Mouse (Mus musculus) lung, postnatal 0 days (tissue): Measurements from ENCODE around the gene Sept11. TPM values are rescaled to one million over a fixed set of nuclear protein-coding genes. Genes with fewer than 3 reads are reported as not detected.

ENCODE experiments used
- ATAC-seq: fragments of 200-750 bp; cut with Nextera tagmentation; 2 replicates; pipeline ENCODE4 v1.8.0; 2017; ENCODE audit warnings: moderate library complexity
- DNase-seq: peaks from one replicate; pipeline ENCODE4 v3.0.0-alpha.2; 2016; ENCODE audit warnings: low spot score
- H3K27ac ChIP-seq: fragments of 300-500 bp; sonication (generic); 2 replicates; pipeline ENCODE4 v1.5.1; 2014; ENCODE audit warnings: antibody characterized with exemption, mild to moderate bottlenecking, low read length, mixed read lengths
- H3K27me3 ChIP-seq: fragments of 300-500 bp; sonication (generic); replicated peaks from 2 replicates; pipeline ENCODE4 v1.6.1; 2014; ENCODE audit warnings: low read length, mixed read lengths; ENCODE audit not compliant: insufficient read depth
- H3K36me3 ChIP-seq: fragments of 300-500 bp; sonication (generic); 2 replicates; pipeline ENCODE4 v1.6.1; 2014; ENCODE audit warnings: low read length, mixed read lengths; ENCODE audit not compliant: insufficient read depth
- H3K4me1 ChIP-seq: fragments of 300-500 bp; sonication (generic); 2 replicates; pipeline ENCODE4 v1.6.1; 2014; ENCODE audit warnings: antibody characterized with exemption, low read depth, low read length, mixed read lengths; ENCODE audit not compliant: insufficient read depth
- H3K4me2 ChIP-seq: fragments of 300-500 bp; sonication (generic); replicated peaks from 2 replicates; pipeline ENCODE4 v1.6.1; 2014; ENCODE audit warnings: low read depth, mild to moderate bottlenecking, low read length, moderate library complexity, mixed read lengths
- H3K4me3 ChIP-seq: fragments of 300-500 bp; sonication (generic); 2 replicates; pipeline ENCODE4 v1.5.1; 2014; ENCODE audit warnings: low read depth, low read length
- H3K9ac ChIP-seq: fragments of 300-500 bp; sonication (generic); replicated peaks from 2 replicates; pipeline ENCODE4 v1.6.1; 2014; ENCODE audit warnings: low read depth, mild to moderate bottlenecking
- H3K9me3 ChIP-seq: fragments of 300-500 bp; sonication (generic); 2 replicates; pipeline ENCODE4 v1.6.1; 2016; ENCODE audit warnings: low read length, mixed read lengths
- CTCF ChIP-seq: IDR thresholded peaks from 2 replicates; pipeline ENCODE4 v1.5.1; 2016; ENCODE audit warnings: antibody characterized with exemption, mild to moderate bottlenecking
- EP300 ChIP-seq: IDR thresholded peaks from 2 replicates; pipeline ENCODE4 v1.6.1; 2016; ENCODE audit warnings: antibody characterized with exemption, mild to moderate bottlenecking, control low read depth
- WGBS: fragments of 180-500 bp; shearing (Covaris S2); extraction: QIAGEN DNeasy Blood & Tissue Kit; methylation state at CpG from one replicate; pipeline ENCODE4 v1.1.7; 2014; 5-methylcytosine and 5-hydroxymethylcytosine counted together
- polyA plus RNA-seq: library from polyadenylated mRNA; unstranded; fragments of >200 nt; fragmentation: Nextera tagmentation; extraction: Ambion mirVana; gene quantifications from 2 replicates; pipeline ENCODE4 v1.2.1, GENCODE M21; 2015

Gene Sept11
- polyA plus RNA-seq, 1 experiment from 2014 or later: 49.1 TPM

GRCm38 (mm10) chr5:93174675-93175074, 81.4 kb downstream of the Sept11 start:
- H3K27me3 ChIP-seq: no peaks in the 10 kb centered on the region
- no peaks in the 10 kb centered on the region for H3K4me1 ChIP-seq
- no peak for DNase-seq
- no peak for ATAC-seq
- H3K4me3 ChIP-seq: no peak overlapping the region
- H3K9ac ChIP-seq: no peak overlapping the region
- H3K36me3 ChIP-seq: peaks cover 17% of the 10 kb centered on the region
- no peaks in the 10 kb centered on the region for H3K9me3 ChIP-seq
- TF ChIP-seq CTCF (no peak), EP300 (no peak)
- no peak overlapping the region for H3K4me2 ChIP-seq
- no peak overlapping the region for H3K27ac ChIP-seq
- 79% methylated on average over 6 of the region's 6 CpGs for WGBS

- Histone ChIP-seq H3K9me3 (no peaks in the 10 kb centered on the region), H3K27ac (no peak overlapping the region), H3K27me3 (no peaks in the 10 kb centered on the region), H3K4me3 (no peak overlapping the region), H3K4me2 (no peak overlapping the region), H3K36me3 (no peaks in the 10 kb centered on the region; the same call in 1 of the 2 replicates), H3K4me1 (no peaks in the 10 kb centered on the region), H3K9ac (no peak overlapping the region)
- TF ChIP-seq EP300 (no peak), CTCF (no peak)
- 68% methylated on average over 6 of the region's 6 CpGs for WGBS
- DNase-seq: no peak
- no peak for ATAC-seq
Measured at GRCm38 (mm10) chr5:93178616-93179015, 85.4 kb downstream of the Sept11 start.

- no peak for TF ChIP-seq EP300
- peak; percentile 77 for TF ChIP-seq CTCF
- ATAC-seq (peak; percentile 49; the same call in 1 of the 2 replicates), DNase-seq (peak; percentile 62)
Measured at GRCm38 (mm10) chr5:93180252-93180651, 87.0 kb downstream of the Sept11 start.

GRCm38 (mm10) chr5:93183311-93183710, 90.1 kb downstream of the Sept11 start:
- WGBS: 82% methylated on average over 6 of the region's 6 CpGs
- H3K4me2 ChIP-seq: no peak overlapping the region
- no peak overlapping the region for H3K27ac ChIP-seq
- no peak for TF ChIP-seq EP300
- no peak for TF ChIP-seq CTCF
- H3K4me1 ChIP-seq: no peaks in the 10 kb centered on the region
- H3K9ac ChIP-seq: no peak overlapping the region
- H3K4me3 ChIP-seq: no peak overlapping the region
- ATAC-seq (no peak), DNase-seq (no peak)
- H3K27me3 ChIP-seq: no peaks in the 10 kb centered on the region
- no peaks in the 10 kb centered on the region for H3K9me3 ChIP-seq
- H3K36me3 ChIP-seq: peaks cover 4% of the 10 kb centered on the region

More at GRCm38 (mm10) chr5:93180252-93180651, 87.0 kb downstream of the Sept11 start:
- 38% methylated on average over 2 of the region's 2 CpGs for whole genome bisulfite sequencing
- H3K36me3 ChIP-seq: no peaks in the 10 kb centered on the region; the same call in 1 of the 2 replicates
- no peak overlapping the region for H3K4me3 ChIP-seq
- no peak overlapping the region for H3K27ac ChIP-seq
- H3K4me1 ChIP-seq: no peaks in the 10 kb centered on the region
- no peaks in the 10 kb centered on the region for H3K9me3 ChIP-seq
- no peaks in the 10 kb centered on the region for H3K27me3 ChIP-seq
- H3K9ac ChIP-seq: no peak overlapping the region
- H3K4me2 ChIP-seq: no peak overlapping the region

GRCm38 (mm10) chr5:93184548-93184947, 91.3 kb downstream of the Sept11 start:
- peaks cover 10% of the 10 kb centered on the region for H3K36me3 ChIP-seq
- no peak for DNase-seq
- TF ChIP-seq CTCF (no peak), EP300 (no peak)
- WGBS: 82% methylated on average over 6 of the region's 6 CpGs
- H3K27ac ChIP-seq: no peak overlapping the region
- no peaks in the 10 kb centered on the region for H3K27me3 ChIP-seq
- no peaks in the 10 kb centered on the region for H3K4me1 ChIP-seq
- no peaks in the 10 kb centered on the region for H3K9me3 ChIP-seq
- ATAC-seq: no peak
- no peak overlapping the region for H3K4me2 ChIP-seq
- H3K4me3 ChIP-seq: no peak overlapping the region
- no peak overlapping the region for H3K9ac ChIP-seq

GRCm38 (mm10) chr5:93189607-93190006, 96.4 kb downstream of the Sept11 start:
- Histone ChIP-seq H3K4me3 (no peak overlapping the region), H3K27me3 (no peaks in the 10 kb centered on the region), H3K36me3 (peaks cover 10% of the 10 kb centered on the region), H3K4me1 (no peaks in the 10 kb centered on the region), H3K4me2 (no peak overlapping the region), H3K9ac (no peak overlapping the region), H3K9me3 (no peaks in the 10 kb centered on the region), H3K27ac (no peak overlapping the region)
- ATAC-seq (no peak), DNase-seq (no peak)
- WGBS: 59% methylated on average over 3 of the region's 3 CpGs
- TF ChIP-seq EP300 (no peak), CTCF (no peak)

GRCm38 (mm10) chr5:93190428-93190827, 97.2 kb downstream of the Sept11 start:
- ATAC-seq (no peak), DNase-seq (no peak)
- H3K4me2 ChIP-seq: no peak overlapping the region
- WGBS: 94% methylated on average over 5 of the region's 5 CpGs
- peaks cover 10% of the 10 kb centered on the region for H3K36me3 ChIP-seq
- no peak overlapping the region for H3K4me3 ChIP-seq
- TF ChIP-seq CTCF: no peak
- TF ChIP-seq EP300: no peak
- H3K9me3 ChIP-seq: no peaks in the 10 kb centered on the region
- no peak overlapping the region for H3K27ac ChIP-seq
- no peaks in the 10 kb centered on the region for H3K4me1 ChIP-seq
- H3K9ac ChIP-seq: no peak overlapping the region
- H3K27me3 ChIP-seq: no peaks in the 10 kb centered on the region
